Mouse (Mus musculus): ENCODE data around the gene Plcb4. TPM values are rescaled to one million over a fixed set of nuclear protein-coding genes. Genes with fewer than 3 reads are reported as not detected.

The Plcb4 gene
- polyA plus RNA-seq, 1 experiment from 2014 or later = 13.8 TPM

- WGBS = 44% methylated on average over 1 of the region's 1 CpGs
- 0 out of 2 replicates have a peak, but pooled peaks cover 4% of the 10 kb centered on the region for H3K4me1 ChIP-seq (ENCODE audit: insufficient read depth, low read depth, low read length)
- no peak overlapping the region for H3K4me2 ChIP-seq (replicated peaks; ENCODE audit: low read depth, low read length)
- ATAC-seq (no peak), DNase-seq (ENCODE audit: low spot score) (no peak)
- no peak for TF ChIP-seq CTCF (IDR thresholded peaks at IDR 0.05)
- TF ChIP-seq EP300 (IDR thresholded peaks at IDR 0.05) = no peak
- H3K4me3 ChIP-seq (ENCODE audit: low read depth, low read length) = no peak overlapping the region
- no peaks in the 10 kb centered on the region for H3K9me3 ChIP-seq (ENCODE audit: low read length)
- H3K27ac ChIP-seq (ENCODE audit: low read length) = no peak overlapping the region
- no peak overlapping the region for H3K9ac ChIP-seq (replicated peaks; ENCODE audit: low read depth)
- H3K36me3 ChIP-seq (ENCODE audit: insufficient read depth, low read length) = no peaks in the 10 kb centered on the region
- no peaks in the 10 kb centered on the region for H3K27me3 ChIP-seq (replicated peaks; ENCODE audit: insufficient read depth, low read length)
Observed at GRCm38 (mm10) chr2:135738950-135739349, 80.1 kb downstream of the Plcb4 start.

GRCm38 (mm10) chr2:135742954-135743700 lies 84.3 kb downstream of the Plcb4 start:
- no peaks in the 10 kb centered on the region for H3K9me3 ChIP-seq (ENCODE audit: low read length)
- TF ChIP-seq CTCF (IDR thresholded peaks at IDR 0.05) (no peak), EP300 (IDR thresholded peaks at IDR 0.05) (no peak)
- H3K4me3 ChIP-seq (ENCODE audit: low read depth, low read length) = no peak overlapping the region
- H3K27ac ChIP-seq (ENCODE audit: low read length) = peak overlapping the region; percentile 71
- H3K9ac ChIP-seq (replicated peaks; ENCODE audit: low read depth) = no peak overlapping the region
- peaks cover 4% of the 10 kb centered on the region; the same call in 1 of the 2 replicates for H3K4me1 ChIP-seq (ENCODE audit: insufficient read depth, low read depth, low read length)
- peak; percentile 66 for DNase-seq (ENCODE audit: low spot score)
- 28% methylated on average over 10 of the region's 10 CpGs for WGBS
- peak; percentile 68 for ATAC-seq
- no peaks in the 10 kb centered on the region for H3K27me3 ChIP-seq (replicated peaks; ENCODE audit: insufficient read depth, low read length)
- peak overlapping the region; percentile 36 for H3K4me2 ChIP-seq (replicated peaks; ENCODE audit: low read depth, low read length)
- H3K36me3 ChIP-seq (ENCODE audit: insufficient read depth, low read length) = no peaks in the 10 kb centered on the region

DNA sequence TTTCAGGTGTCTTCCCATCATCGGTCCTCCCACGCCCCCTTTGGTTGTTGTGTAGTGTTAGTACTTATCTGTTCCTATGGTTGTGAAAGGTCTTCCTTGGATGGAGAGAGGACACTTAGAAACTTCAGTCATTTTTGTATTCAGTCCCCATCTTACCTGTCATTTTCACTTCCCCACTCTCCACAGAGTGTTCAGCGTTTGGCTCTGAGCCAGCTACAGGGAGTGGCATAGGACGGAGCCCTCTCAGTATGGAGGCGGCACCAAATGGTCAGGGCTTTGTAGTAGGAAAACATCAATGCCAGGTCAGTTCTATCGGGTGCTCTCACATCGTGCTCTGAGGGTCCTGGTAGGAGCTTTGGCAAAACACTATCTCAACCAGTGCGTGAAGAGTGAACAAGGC lies 85.9 kb downstream of the Plcb4 start:
- Histone ChIP-seq H3K27me3 (replicated peaks; ENCODE audit: insufficient read depth, low read length) (no peaks in the 10 kb centered on the region), H3K9ac (replicated peaks; ENCODE audit: low read depth) (no peak overlapping the region), H3K4me2 (replicated peaks; ENCODE audit: low read depth, low read length) (peak overlapping the region; percentile 45), H3K27ac (ENCODE audit: low read length) (no peak overlapping the region), H3K36me3 (ENCODE audit: insufficient read depth, low read length) (no peaks in the 10 kb centered on the region), H3K4me3 (ENCODE audit: low read depth, low read length) (peak overlapping the region; percentile 20), H3K9me3 (ENCODE audit: low read length) (no peaks in the 10 kb centered on the region), H3K4me1 (ENCODE audit: insufficient read depth, low read depth, low read length) (peaks cover 4% of the 10 kb centered on the region; the same call in 1 of the 2 replicates)
- no peak; the same call in 1 of the 2 replicates for TF ChIP-seq CTCF (IDR thresholded peaks at IDR 0.05)
- no peak for TF ChIP-seq EP300 (IDR thresholded peaks at IDR 0.05)
- 46% methylated on average over 8 of the region's 8 CpGs for WGBS
- DNase-seq (ENCODE audit: low spot score) (peak; percentile 53), ATAC-seq (peak; percentile 52)

DNA sequence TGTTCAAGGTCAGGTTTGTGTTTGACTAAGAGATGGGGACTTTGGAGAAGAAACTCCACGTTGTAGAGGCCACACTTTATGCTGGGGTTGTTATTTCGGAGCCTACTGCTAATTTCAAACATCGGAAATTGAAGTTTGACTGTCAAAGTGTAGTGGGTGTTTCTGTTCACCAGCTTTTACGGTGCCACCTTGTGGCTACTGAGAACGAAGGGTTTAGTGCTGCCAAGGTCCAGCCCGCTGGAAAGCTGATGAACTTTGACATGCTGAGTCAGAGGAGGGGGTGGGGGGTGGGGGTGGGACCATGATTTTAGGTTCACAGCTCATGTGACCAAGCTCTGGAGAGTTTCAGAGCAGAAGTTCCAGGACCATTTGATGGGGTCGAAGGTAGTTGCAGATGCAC lies 86.3 kb downstream of the Plcb4 start:
- Histone ChIP-seq H3K4me1 (ENCODE audit: insufficient read depth, low read depth, low read length) (peaks cover 4% of the 10 kb centered on the region; the same call in 1 of the 2 replicates), H3K9me3 (ENCODE audit: low read length) (no peaks in the 10 kb centered on the region), H3K27ac (ENCODE audit: low read length) (no peak overlapping the region), H3K27me3 (replicated peaks; ENCODE audit: insufficient read depth, low read length) (no peaks in the 10 kb centered on the region), H3K9ac (replicated peaks; ENCODE audit: low read depth) (no peak overlapping the region), H3K36me3 (ENCODE audit: insufficient read depth, low read length) (no peaks in the 10 kb centered on the region), H3K4me3 (ENCODE audit: low read depth, low read length) (peak overlapping the region; percentile 20), H3K4me2 (replicated peaks; ENCODE audit: low read depth, low read length) (peak overlapping the region; percentile 45)
- TF ChIP-seq CTCF (IDR thresholded peaks at IDR 0.05) (peak; percentile 66), EP300 (IDR thresholded peaks at IDR 0.05) (no peak)
- 31% methylated on average over 7 of the region's 7 CpGs for WGBS
- peak; percentile 51 for DNase-seq (ENCODE audit: low spot score)
- peak; percentile 48 for ATAC-seq

GRCm38 (mm10) chr2:135748441-135748840 lies 89.6 kb downstream of the Plcb4 start:
- H3K36me3 ChIP-seq (ENCODE audit: insufficient read depth, low read length) = no peaks in the 10 kb centered on the region
- no peaks in the 10 kb centered on the region; the same call in 1 of the 2 replicates for H3K4me1 ChIP-seq (ENCODE audit: insufficient read depth, low read depth, low read length)
- no peak for TF ChIP-seq EP300 (IDR thresholded peaks at IDR 0.05)
- no peak for TF ChIP-seq CTCF (IDR thresholded peaks at IDR 0.05)
- H3K9me3 ChIP-seq (ENCODE audit: low read length) = no peaks in the 10 kb centered on the region
- H3K4me2 ChIP-seq (replicated peaks; ENCODE audit: low read depth, low read length) = no peak overlapping the region
- no peak overlapping the region for H3K4me3 ChIP-seq (ENCODE audit: low read depth, low read length)
- no peaks in the 10 kb centered on the region for H3K27me3 ChIP-seq (replicated peaks; ENCODE audit: insufficient read depth, low read length)
- 80% methylated on average over 5 of the region's 5 CpGs for WGBS
- no peak overlapping the region for H3K9ac ChIP-seq (replicated peaks; ENCODE audit: low read depth)
- DNase-seq (ENCODE audit: low spot score) = no peak
- no peak for ATAC-seq
- no peak overlapping the region for H3K27ac ChIP-seq (ENCODE audit: low read length)

- Histone ChIP-seq H3K9ac (replicated peaks; ENCODE audit: low read depth) (no peak overlapping the region), H3K9me3 (ENCODE audit: low read length) (no peaks in the 10 kb centered on the region), H3K4me2 (replicated peaks; ENCODE audit: low read depth, low read length) (no peak overlapping the region), H3K27ac (ENCODE audit: low read length) (no peak overlapping the region), H3K4me3 (ENCODE audit: low read depth, low read length) (no peak overlapping the region), H3K36me3 (ENCODE audit: insufficient read depth, low read length) (no peaks in the 10 kb centered on the region), H3K27me3 (replicated peaks; ENCODE audit: insufficient read depth, low read length) (no peaks in the 10 kb centered on the region), H3K4me1 (ENCODE audit: insufficient read depth, low read depth, low read length) (no peaks in the 10 kb centered on the region; the same call in 1 of the 2 replicates)
- DNase-seq (ENCODE audit: low spot score) (no peak), ATAC-seq (no peak)
- 64% methylated on average over 15 of the region's 15 CpGs for WGBS
- TF ChIP-seq EP300 (IDR thresholded peaks at IDR 0.05) (no peak), CTCF (IDR thresholded peaks at IDR 0.05) (no peak)
Observed at GRCm38 (mm10) chr2:135749606-135750005, 90.8 kb downstream of the Plcb4 start.

Data from lung, postnatal 0 days (tissue).